Mouse (Mus musculus) A20 (cell line): ENCODE data around the gene Hdac11.
"Not testable (repeated sequence)": the region's sequence is repeated elsewhere in the genome, so short reads cannot be mapped to it uniquely, and the experiment has no call there.

ENCODE experiments used
- DNase-seq: peaks from one replicate; pipeline ENCODE4 v3.0.0-alpha.2; 2011; ENCODE audit warnings: low read depth, low spot score

Gene Hdac11

DNA sequence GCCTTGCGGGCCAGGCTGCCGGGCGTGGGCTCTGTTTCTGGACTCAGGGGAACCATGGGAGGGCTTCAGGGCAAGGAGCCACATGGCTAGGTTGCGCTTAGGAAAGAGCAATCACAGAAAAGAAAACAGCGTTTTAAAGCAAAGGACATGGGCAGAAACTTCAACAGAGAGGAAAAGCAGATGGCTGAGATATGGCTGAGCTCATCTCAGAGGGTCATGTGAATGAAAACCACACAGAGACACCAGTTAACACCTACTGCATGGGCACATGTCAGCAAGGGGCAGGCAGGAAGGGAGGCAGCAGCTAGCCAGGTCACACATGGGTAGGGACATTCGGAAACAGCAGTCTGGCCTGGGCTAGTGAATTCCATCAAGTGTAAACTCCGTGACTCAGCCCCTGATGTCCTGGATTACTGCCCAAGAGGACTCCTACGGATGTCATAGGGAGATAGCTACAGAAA lies 45.4 kb downstream of the Hdac11 start:
- DNase-seq = no peak

DNA sequence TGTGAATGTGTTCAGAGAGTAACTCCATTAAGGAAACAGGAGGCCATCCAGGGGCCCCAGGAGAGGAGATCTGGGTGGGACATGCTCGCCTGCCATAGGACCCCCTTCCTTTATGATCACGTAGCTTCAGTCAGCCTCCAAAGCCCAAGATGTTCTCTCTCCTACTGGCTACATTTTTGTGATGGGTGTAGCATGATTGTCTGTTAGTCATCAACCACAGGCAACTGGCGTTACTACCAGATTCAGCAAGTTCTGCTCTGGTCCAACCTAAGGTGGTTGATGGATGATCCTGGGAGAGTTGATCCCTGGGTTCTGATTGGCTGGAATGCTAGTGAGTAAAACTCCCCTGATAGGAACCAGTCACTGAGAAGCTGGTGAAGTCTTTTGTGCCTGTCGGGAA lies 46.1 kb downstream of the Hdac11 start:
- no peak for DNase-seq

DNA sequence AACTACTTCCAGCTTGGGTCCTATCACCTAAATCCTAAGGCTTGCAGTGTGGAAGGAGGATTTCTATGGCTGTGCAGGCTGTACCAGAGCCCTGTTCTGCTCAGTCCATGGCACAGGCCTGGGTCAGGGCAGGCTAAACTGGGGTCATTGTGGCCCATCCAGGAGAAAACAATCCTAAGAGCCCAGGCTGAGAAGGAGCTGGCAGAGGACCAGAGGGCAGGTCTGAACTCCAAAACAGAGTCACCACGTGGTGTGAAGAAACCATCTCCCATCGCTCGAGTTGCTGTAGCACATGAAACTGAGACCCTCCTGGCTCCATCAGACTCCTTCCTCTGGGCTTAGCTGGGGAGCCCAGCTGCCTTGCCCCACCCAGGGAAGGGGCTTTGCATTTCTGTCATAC lies 48.9 kb downstream of the Hdac11 start:
- no peak for DNase-seq

DNA sequence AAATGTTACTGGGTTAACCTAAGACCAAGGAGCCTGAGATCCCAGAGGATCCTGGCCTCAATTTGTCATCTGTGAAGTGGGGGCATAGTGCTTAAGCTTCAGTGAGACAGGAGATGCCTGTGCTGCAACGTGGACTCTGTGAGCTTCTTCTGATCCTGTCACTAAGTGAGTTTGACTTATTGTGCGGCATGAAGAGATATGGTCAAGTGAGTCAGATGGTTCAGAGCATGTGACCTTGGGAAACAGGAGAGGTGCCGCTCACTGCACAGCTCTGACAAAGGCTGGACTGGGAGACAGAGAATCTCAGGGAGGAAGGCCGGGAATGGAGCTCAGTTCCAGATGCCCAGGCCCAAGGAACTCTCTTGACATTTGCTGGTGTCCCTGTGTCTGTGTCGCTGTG lies 49.3 kb downstream of the Hdac11 start:
- DNase-seq = no peak

DNA sequence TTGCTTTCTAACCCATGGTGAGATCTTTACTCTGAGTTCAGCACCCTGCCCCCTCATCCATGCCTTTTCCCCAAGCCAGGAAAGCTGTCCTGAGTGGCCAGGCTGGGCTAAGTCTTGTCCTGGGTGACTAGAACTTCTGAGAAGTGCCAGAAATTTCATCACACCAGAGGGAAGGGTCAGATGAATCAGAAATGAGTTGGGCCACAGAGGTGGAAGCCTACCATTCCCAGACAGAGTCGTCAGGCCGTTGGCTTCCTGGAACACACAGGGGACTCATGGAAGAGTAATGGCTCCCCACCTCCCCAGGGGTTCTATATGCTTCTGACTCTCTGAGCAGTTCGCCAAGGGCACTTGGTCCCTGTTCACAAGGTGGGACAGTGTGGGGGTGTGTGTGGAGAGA lies 51.0 kb downstream of the Hdac11 start:
- DNase-seq = no peak

DNA sequence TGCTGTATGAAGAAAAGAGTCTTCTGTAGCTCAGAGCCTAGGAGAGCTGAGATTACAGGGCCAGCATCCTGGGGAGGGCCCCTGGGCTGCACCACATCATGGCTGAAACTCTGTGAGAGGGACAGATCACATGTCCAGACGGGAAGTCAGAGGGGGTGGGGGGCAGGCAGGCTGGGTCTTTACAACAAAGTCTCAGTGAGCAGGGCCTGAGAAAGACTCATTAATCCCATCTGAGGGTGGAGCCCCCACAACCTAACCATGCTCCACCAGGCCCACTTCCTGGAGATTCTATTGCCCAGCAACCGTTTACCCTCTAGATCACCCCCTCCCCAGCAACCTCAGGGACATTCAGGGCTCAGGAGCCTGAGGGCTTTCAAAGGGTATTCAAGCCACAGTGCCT lies 53.3 kb downstream of the Hdac11 start:
- DNase-seq = no peak

DNA sequence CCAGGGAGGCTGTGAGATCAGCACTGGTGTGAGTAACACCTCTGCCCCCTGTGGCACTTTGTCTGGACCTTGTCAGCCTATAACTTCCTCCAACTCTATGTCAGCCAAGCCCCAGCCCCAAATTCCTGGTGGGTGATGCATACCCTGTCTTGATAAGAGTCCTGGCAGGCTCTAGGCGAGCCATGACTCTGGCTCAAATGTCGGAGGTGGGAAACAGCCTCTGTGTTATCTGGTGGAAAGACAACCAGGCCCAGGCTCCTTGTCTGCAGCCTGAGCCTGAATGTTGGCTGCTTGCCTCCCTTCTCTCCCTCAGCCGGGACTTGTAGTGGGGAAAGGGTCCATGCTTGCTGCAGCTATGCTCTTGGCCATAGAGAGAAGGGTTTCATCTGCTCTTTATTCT lies 54.4 kb downstream of the Hdac11 start:
- no peak for DNase-seq

DNA sequence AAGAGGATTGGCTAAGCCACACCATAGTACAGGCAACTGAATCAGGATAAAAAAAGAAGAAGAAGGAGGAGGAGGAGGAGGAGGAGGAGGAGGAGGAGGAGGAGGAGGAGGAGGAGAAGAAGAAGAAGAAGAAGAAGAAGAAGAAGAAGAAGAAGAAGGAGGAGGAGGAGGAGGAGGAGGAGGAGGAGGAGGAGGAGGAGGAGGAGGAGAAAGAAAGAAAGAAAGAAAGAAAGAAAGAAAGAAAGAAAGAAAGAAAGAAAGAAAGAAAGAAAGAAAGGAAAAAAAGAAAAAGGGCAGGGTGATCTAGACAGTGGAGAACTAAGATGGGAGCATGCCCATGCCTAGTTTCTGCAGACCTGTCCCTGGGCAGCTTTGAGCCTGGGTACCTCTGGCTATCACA lies 55.7 kb downstream of the Hdac11 start, which contains the start of gene Fbln2:
Gene Fbln2, plus strand, starts transcription at position 301 of the 400 bp plus-strand sequence.
- not testable (repeated sequence) for DNase-seq

DNA sequence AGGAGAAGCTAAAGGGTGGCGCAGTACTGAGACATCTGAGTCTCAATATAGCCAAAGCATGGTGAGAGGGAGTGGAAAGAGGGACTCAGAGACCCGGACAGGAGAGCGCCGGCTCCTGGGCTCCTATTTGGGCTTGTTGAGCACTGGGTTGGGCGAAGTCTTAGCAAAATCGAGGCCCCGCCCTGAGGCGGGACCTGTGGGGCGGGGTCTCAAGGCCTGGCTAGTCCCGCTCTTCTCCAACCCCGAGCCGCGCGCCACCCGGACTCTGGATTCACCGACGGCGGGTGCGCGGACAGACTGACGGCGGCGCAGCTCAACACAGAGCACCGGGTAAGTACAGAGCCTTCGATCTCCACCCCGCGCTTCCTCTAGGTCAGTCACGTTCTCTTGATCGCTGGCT lies 56.1 kb downstream of the Hdac11 start:
- DNase-seq = no peak

DNA sequence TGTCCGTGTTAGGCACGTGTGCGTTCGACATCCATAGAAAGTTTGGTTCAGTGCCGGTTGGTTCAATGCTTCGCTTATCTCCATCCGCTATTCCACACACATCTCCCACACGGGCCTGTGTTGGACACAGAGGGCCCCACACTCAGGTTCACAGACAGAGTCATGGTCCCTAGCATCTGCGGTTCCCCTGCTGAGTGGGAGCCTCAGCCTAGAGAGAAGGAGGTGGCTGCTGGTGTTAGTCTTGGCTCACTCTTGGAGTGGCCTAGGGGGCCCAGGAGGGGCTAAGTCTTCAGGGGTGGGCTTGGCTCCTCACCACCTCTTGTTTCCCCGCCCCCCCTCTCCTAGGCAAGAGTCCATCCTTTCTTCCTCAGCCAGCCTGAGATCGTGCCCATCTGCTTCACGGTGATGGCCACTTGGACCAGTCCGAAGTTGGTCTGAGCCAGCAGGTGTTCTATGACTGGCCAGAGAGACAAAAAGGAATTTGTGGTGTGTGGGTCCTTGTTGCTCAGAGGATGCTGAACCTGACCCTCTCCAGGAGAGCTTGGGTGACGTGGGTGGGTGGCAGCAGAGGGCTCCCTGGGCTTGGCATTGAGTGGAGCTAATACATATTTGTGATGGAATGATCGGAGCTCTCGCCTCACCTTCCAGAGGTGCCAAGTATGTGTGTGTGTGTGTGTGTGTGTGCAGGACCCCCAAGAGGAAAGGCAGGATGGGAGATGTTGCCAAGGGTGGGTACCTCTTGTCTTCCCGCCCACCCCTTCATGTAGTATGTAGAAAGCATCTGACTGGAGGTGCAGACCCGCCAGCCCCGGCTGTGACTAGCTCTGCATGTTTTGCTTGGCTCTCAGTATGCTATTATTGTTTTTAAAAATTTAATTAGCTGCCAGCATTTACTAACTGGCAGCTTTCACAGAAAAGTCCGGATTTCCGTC lies 57.1 kb downstream of the Hdac11 start:
- DNase-seq = no peak

DNA sequence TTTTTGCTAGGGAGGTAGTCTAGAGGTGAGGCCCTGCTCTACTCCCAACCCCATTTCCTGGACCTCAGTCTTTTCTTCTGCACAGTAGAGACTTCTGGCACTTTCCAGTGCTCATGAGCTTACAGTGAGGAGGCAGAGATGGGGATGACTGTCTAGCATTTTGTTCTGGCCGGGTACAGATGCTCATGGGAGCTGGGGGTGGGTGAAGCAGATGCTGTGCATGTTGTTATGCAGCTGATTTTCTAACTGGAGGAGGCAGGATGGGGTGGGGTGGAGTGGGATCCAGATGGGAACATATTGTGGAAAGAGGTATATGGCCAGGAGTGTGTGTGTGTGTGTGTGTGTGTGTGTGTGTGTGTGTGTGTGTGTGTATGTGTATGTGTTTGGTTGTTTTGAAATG lies 59.0 kb downstream of the Hdac11 start:
- DNase-seq = no peak

DNA sequence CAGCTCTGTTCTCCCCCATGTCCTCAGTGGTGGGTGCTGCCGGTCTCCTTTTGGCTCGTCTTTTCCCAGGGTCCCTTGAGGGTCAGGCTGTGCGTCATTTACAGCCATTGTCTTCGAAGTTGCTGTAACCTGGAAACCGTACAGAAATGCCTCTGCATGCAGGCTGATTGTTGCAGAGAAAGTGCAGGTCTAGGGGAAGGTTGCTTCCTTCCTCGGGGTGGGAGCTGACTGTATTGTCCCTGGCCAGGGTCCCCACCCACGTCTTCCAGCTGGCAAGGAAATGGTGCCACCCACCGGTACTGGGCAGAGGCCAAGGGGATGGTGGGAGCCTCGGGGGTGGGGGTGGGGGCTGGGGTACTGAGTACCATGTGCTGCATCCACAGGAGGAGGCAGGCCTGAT lies 62.0 kb downstream of the Hdac11 start:
- DNase-seq = no peak

DNA sequence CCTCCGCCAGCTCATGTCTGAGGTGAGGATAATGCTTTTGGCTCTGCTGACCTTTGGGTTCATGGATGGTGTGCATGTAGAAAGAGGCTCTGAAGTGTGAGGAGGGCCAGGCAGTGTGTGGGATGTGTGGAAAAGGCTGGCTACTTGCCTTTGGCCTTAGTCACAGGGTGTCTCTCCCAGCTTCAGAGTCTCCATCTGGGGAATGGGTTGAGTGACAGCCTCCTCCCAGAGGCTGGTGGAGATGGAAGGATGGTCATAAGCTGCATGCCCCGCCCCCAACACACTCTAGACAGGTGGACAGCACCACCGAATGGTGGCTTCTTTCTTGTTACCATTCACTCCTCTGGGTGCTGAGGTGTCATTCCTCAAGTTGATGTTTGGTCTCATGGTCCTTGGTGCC lies 62.4 kb downstream of the Hdac11 start:
- no peak for DNase-seq

DNA sequence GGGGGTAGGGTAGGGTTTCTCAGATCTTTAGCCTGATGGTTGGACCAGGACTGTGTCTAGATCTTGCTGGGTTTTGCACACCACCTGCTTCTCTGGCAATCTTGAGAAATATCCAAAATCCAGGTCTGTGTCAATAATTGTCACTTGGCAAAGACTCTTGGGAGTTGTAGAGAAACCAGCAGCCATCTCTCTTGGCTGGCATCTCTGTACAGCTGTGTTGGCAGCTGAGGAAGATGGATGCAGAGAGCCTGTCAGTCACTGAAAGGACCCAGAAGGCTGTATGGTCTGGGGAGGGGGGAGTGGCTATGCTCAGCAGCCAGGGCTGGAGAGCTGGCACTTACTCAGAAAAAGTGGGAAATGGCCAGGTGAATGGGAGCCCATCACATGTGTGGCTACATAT lies 63.6 kb downstream of the Hdac11 start:
- no peak for DNase-seq

DNA sequence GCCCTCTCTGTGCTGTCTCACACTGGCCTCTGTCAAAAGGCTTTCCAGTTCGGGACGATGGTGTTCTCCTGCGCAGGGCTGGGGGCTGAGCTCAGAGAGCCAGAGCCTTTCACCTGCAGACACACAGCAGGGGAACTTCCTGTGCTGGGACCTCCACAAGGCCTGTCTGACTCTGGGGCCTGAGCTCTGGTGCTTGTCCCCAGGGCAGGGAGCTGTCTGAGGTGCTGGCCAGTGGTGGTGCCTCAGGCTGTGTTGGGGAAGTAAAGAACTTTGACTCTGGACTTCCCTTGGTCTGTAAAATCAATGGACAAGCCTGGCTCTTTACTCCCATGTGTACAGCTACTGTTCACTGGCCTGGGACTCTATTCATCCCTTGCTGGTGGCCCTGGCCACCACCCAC lies 64.6 kb downstream of the Hdac11 start:
- peak; percentile 10 for DNase-seq

DNA sequence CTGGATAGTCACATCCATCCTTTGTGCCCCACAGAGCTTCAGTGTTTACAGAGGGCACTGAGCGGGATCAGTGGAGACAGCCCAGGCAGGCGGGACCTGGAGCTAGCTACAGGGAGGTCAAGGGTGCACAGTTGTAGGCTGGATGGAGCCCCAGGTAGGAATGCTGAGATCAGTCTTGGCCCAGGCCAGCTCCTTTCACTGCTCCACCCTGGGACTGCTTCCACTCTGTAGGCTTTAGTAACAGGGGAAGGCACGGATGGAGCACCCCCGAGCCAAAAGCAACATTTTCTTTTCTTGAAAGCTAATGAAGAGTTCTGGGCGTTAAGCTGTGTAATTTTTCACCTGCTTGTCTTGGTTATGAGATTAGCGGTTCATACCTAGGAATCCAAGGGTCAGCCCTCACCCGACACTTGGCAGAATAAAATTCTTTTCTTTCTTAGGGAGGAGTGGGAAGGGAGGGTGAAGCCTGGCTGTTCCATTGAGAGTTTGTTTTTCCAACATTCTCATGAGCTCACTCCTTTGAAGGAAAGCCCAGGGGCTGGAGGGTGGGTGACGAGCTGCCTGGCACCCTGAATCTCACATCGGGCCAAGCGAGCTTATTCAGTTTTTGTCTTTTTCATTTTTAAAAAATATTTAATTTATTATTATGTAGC lies 66.4 kb downstream of the Hdac11 start:
- DNase-seq = no peak
